Mouse (Mus musculus) intestine, postnatal 0 days (tissue): ENCODE measurements around the gene Plin4. TPM values are rescaled to one million over a fixed set of nuclear protein-coding genes. Genes with fewer than 3 reads are reported as not detected.
"Not testable (repeated sequence)": the region's sequence is repeated elsewhere in the genome, so short reads cannot be mapped to it uniquely, and the experiment has no call there.

Source experiments
- ATAC-seq: fragments of 200-750 bp; cut with Nextera tagmentation; 2 replicates; pipeline ENCODE4 v1.8.0; 2017; ENCODE audit warnings: mild to moderate bottlenecking, moderate TSS enrichment, moderate library complexity
- H3K27ac ChIP-seq: fragments of 300-500 bp; sonication (generic); 2 replicates; pipeline ENCODE4 v1.5.1; 2014; ENCODE audit warnings: mild to moderate bottlenecking, low read depth, low read length, moderate library complexity
- H3K27me3 ChIP-seq: fragments of 300-500 bp; sonication (generic); replicated peaks from 2 replicates; pipeline ENCODE4 v1.6.1; 2014; ENCODE audit warnings: low read length, mixed read lengths; ENCODE audit not compliant: control insufficient read depth, insufficient read depth
- H3K36me3 ChIP-seq: fragments of 300-500 bp; sonication (generic); 2 replicates; pipeline ENCODE4 v1.6.1; 2014; ENCODE audit warnings: mild to moderate bottlenecking, moderate library complexity; ENCODE audit not compliant: control insufficient read depth, insufficient read depth
- H3K4me1 ChIP-seq: fragments of 300-500 bp; sonication (generic); replicated peaks from 2 replicates; pipeline ENCODE4 v1.6.1; 2014; ENCODE audit warnings: antibody characterized with exemption, low read length, mixed read lengths; ENCODE audit not compliant: control insufficient read depth, insufficient read depth
- H3K4me2 ChIP-seq: fragments of 300-500 bp; sonication (generic); replicated peaks from 2 replicates; pipeline ENCODE4 v1.6.1; 2014; ENCODE audit warnings: low read depth, mild to moderate bottlenecking, moderate library complexity
- H3K4me3 ChIP-seq: fragments of 300-500 bp; sonication (generic); 2 replicates; pipeline ENCODE4 v1.5.1; 2014; ENCODE audit warnings: low read depth, low read length
- H3K9ac ChIP-seq: fragments of 300-500 bp; sonication (generic); 2 replicates; pipeline ENCODE4 v1.6.1; 2014; ENCODE audit warnings: mild to moderate bottlenecking, low read depth, low read length
- H3K9me3 ChIP-seq: fragments of 300-500 bp; sonication (generic); 2 replicates; pipeline ENCODE4 v1.6.1; 2016; ENCODE audit warnings: mixed run types; ENCODE audit not compliant: control insufficient read depth
- CTCF ChIP-seq: sonication (generic); IDR thresholded peaks from 2 replicates; pipeline ENCODE4 v1.5.1; 2016; ENCODE audit warnings: low read depth, mild to moderate bottlenecking, control low read depth, antibody characterized with exemption, moderate library complexity
- WGBS: fragments of 180-500 bp; shearing (Covaris S2); extraction: QIAGEN DNeasy Blood & Tissue Kit; methylation state at CpG from one replicate; pipeline ENCODE4 v1.1.7; 2014; 5-methylcytosine and 5-hydroxymethylcytosine counted together
- polyA plus RNA-seq: library from polyadenylated mRNA; unstranded; fragments of >200 nt; fragmentation: Nextera tagmentation; extraction: Ambion mirVana; gene quantifications from 2 replicates; pipeline ENCODE4 v1.2.1, GENCODE M21; 2015

The Plin4 gene
- polyA plus RNA-seq, 1 experiment from 2014 or later: 0.30 TPM

DNA sequence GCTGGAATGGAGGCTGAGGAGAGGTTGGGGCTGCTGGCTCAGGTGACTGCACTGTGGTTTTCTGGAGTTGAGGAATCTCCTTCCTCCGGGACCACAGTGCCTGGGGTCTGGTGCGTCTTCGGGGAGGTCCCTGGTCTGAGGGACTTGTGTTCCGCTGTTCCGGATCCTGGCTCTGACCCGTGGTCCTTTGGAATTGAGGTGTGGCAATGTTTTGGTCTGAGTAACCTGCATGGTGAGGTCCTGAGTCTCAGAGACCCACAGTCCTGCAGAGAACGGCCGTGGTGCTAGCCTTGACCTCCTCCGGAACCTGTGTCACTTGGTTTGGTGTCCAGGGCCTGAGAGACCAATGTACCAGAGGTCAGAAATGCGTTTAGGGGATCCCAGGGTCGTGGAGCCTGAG lies 29.7 kb downstream of the Plin4 start:
- WGBS: under 1% methylated on average over 11 of the region's 11 CpGs
- H3K27ac ChIP-seq: peak overlapping the region; percentile 54; the same call in 1 of the 2 replicates
- H3K9ac ChIP-seq: peak overlapping the region; percentile 66
- H3K4me1 ChIP-seq: no peaks in the 10 kb centered on the region
- no peak for TF ChIP-seq CTCF
- H3K4me2 ChIP-seq: peak overlapping the region; percentile 97
- peak overlapping the region; percentile 87 for H3K4me3 ChIP-seq
- no peak for ATAC-seq
- H3K27me3 ChIP-seq: no peaks in the 10 kb centered on the region
- no peaks in the 10 kb centered on the region for H3K9me3 ChIP-seq
- peaks cover 3% of the 10 kb centered on the region; the same call in 1 of the 2 replicates for H3K36me3 ChIP-seq

- peak; percentile 95 for ATAC-seq
These were observed 30.5 kb downstream of the Plin4 start, which contains the start of gene Hdgfl2 for GRCm38 (mm10) chr17:56078880-56079795. TSS of gene Hdgfl2 (plus strand) at chr17:56079634.

GRCm38 (mm10) chr17:56078361-56078760 lies 31.2 kb downstream of the Plin4 start:
- Histone ChIP-seq H3K4me3 (0 out of 2 replicates have a peak overlapping the region, but pooled peaks have one; percentile 87), H3K4me2 (peak overlapping the region; percentile 43)
- WGBS: 66% methylated on average over 9 of the region's 9 CpGs
- H3K27ac ChIP-seq, H3K9ac ChIP-seq, H3K4me1 ChIP-seq, ATAC-seq, H3K27me3 ChIP-seq, H3K36me3 ChIP-seq, H3K9me3 ChIP-seq: not testable (repeated sequence)

More at GRCm38 (mm10) chr17:56078880-56079795, 30.5 kb downstream of the Plin4 start, which contains the start of gene Hdgfl2:
- H3K9me3 ChIP-seq: no peaks in the 10 kb centered on the region
- no peak for TF ChIP-seq CTCF
- WGBS: under 1% methylated on average over 54 of the region's 61 CpGs
- peaks cover 3% of the 10 kb centered on the region; the same call in 1 of the 2 replicates for H3K36me3 ChIP-seq
- peak within 1 kb of the TSS; percentile 54; the same call in 1 of the 2 replicates for H3K27ac ChIP-seq
- peak within 1 kb of the TSS; percentile 66 for H3K9ac ChIP-seq
- peak within 1 kb of the TSS; percentile 97 for H3K4me2 ChIP-seq
- H3K4me3 ChIP-seq: peak within 1 kb of the TSS; percentile 87
- H3K27me3 ChIP-seq: no peaks in the 10 kb centered on the region
- H3K4me1 ChIP-seq: no peaks in the 10 kb centered on the region

- Histone ChIP-seq H3K9ac (no peak overlapping the region), H3K4me3 (no peak overlapping the region), H3K36me3 (peaks cover 5% of the 10 kb centered on the region), H3K9me3 (no peaks in the 10 kb centered on the region), H3K27ac (no peak overlapping the region), H3K4me1 (0 out of 2 replicates have a peak, but pooled peaks cover 3% of the 10 kb centered on the region), H3K4me2 (no peak overlapping the region), H3K27me3 (no peaks in the 10 kb centered on the region)
- WGBS: 87% methylated on average over 5 of the region's 5 CpGs
- no peak for TF ChIP-seq CTCF
- ATAC-seq: no peak
These were observed 32.1 kb downstream of the Plin4 start for GRCm38 (mm10) chr17:56077523-56077922.

- under 1% methylated on average over 35 of the region's 35 CpGs for WGBS
- Histone ChIP-seq H3K4me1 (0 out of 2 replicates have a peak, but pooled peaks cover 3% of the 10 kb centered on the region), H3K4me2 (peak within 1 kb of the TSS; percentile 81), H3K27me3 (no peaks in the 10 kb centered on the region), H3K9ac (peak within 1 kb of the TSS; percentile 85), H3K36me3 (peaks cover 31% of the 10 kb centered on the region), H3K27ac (peak within 1 kb of the TSS; percentile 99), H3K4me3 (peak within 1 kb of the TSS; percentile 75), H3K9me3 (no peaks in the 10 kb centered on the region)
- peak; percentile 53 for ATAC-seq
- TF ChIP-seq CTCF: peak; percentile 67
These were observed 34.8 kb downstream of the Plin4 start, which contains the start of gene Ubxn6 for GRCm38 (mm10) chr17:56074827-56075208. TSS of gene Ubxn6 (minus strand) at chr17:56075028.

GRCm38 (mm10) chr17:56074097-56074826 lies 35.3 kb downstream of the Plin4 start:
- H3K9ac ChIP-seq: peak overlapping the region; percentile 85
- no peak for TF ChIP-seq CTCF
- H3K4me3 ChIP-seq: peak overlapping the region; percentile 75
- H3K36me3 ChIP-seq: peaks cover 36% of the 10 kb centered on the region
- ATAC-seq: peak; percentile 48
- H3K9me3 ChIP-seq: no peaks in the 10 kb centered on the region
- WGBS: 8% methylated on average over 22 of the region's 22 CpGs
- no peaks in the 10 kb centered on the region for H3K27me3 ChIP-seq
- H3K4me1 ChIP-seq: 0 out of 2 replicates have a peak, but pooled peaks cover 3% of the 10 kb centered on the region
- peak overlapping the region; percentile 81 for H3K4me2 ChIP-seq
- peak overlapping the region; percentile 99 for H3K27ac ChIP-seq
